Mouse (Mus musculus): ENCODE data around the gene Rcor2.

DNA sequence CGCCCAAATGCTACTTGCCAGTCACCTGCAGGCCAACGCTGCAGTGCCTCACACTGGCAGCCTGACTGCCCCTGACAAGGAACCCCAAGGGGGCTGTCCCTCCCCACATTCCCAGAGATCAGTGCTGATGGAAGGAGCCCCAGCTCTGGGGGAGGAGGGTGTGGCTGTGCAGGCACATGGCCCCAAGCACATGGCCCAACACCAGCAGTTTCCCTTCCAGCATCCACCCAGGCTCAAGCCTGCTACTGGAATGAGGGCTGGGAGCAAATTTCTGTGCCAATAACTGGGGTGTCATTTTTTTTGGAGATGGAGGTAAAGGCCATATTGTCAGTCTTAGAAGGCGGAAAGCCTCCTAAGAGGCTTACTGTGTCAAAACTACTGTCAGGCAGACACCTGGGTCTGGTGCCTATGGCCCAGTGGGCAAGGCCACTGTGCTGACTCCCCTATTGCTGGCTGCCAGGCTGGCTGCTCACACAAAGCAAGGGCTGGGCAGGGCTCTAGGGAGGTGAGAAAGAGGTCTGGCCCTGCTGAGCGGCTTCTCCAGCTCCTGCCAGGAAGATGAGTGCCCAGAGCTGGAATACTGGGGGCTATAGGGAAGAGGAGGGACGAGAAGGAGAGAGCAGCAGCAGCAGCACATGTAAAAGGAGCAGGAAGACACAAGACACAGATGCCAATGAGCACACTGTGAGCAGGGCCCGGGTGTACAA lies 11.2 kb downstream of the Rcor2 start:
- TF ChIP-seq CTCF (IDR thresholded peaks at IDR 0.05) (no peak), EP300 (IDR thresholded peaks at IDR 0.05) (no peak)

All from lung, postnatal 0 days (tissue).